Mouse (Mus musculus) thymus, postnatal 14 days (tissue): ENCODE data around the gene Olfr594.
"Not testable (repeated sequence)": the region's sequence is repeated elsewhere in the genome, so short reads cannot be mapped to it uniquely, and the experiment has no call there.

Source experiments
- DNase-seq: peaks from one replicate; pipeline ENCODE4 v3.0.0; 2021

The Olfr594 gene

DNA sequence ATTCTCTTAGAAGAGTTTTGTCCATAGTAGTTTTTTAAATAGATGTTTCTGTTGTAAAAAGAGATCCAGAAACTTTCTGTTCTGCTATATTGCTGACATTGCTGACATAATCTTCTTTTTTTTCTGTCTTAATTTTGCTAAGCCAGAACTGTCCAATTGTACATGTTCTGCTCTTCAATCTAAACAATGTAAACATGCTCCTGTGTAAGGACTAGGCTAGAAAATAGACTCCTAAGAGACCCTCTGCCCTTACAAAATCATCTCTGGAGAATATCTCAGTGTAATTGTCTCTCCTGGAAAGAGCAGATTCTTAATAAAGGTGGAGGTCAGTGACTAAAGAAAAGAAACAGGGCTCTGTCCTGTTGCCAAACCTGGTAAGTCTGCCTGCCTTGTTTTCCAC, at the start of gene Olfr594:
Gene Olfr594 (plus strand): TSS at position 301 of the 400 bp plus-strand sequence.
- DNase-seq, result no peak

DNA sequence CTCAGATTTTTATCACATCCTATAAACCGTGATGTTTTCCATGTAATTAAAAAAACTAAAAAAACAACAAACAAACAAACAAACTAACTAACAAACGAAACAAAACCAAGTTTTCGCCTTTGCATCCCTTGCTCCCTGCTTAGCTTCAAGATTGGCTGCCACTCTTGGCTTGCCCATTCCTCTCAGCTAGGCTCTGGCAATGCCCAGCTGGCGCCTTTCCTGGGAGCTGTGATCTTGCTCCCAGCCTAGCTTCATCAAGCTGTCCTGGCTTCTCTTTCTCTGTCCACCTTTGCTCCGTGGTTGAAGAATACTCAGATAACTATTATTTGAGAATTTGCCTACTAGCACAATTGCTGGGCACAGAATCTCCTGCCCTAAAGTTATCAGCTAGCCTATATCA, 47.1 kb upstream of the Olfr594 start:
- DNase-seq, result no peak

DNA sequence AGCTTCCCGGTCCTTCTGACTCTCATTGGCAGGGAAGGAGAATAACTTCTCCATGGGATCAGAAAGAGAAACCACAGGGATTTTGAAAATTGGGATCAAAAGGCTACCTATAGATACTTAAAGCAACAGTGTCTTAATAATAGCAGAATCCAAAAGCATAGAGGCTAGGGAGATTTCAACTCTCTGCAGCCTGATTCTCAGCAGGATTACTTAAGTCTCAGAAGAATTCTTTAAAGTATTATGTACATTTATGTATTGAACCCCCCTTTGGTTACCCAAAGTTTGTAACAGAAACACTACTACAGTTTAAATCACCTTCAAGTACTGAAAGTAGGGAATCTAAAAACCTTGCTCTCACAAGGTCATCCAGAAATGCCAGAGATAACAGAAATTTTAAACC, 38.6 kb upstream of the Olfr594 start, which contains the start of gene Olfr591:
Gene Olfr591 (minus strand): TSS at position 101 of the 400 bp plus-strand sequence.
- no peak for DNase-seq

DNA sequence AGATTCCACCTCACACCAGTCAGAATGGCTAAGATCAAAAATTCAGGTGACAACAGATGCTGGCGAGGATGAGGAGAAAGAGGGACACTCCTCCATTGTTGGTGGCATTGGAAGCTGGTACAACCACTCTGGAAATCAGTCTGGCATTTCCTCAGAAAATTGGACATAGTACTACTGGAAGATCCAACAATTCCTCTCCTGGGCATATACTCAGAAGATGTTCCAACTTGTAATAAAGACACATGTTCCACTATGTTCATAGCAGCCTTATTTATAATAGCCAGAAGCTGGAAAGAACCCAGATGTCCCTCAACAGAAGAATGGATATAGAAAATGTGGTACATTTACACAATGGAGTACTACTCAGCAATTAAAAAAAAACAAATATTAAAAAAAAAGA, 32.3 kb upstream of the Olfr594 start, which contains the start of gene Olfr592:
Gene Olfr592 (plus strand): TSS at position 301 of the 400 bp plus-strand sequence.
- not testable (repeated sequence) for DNase-seq

DNA sequence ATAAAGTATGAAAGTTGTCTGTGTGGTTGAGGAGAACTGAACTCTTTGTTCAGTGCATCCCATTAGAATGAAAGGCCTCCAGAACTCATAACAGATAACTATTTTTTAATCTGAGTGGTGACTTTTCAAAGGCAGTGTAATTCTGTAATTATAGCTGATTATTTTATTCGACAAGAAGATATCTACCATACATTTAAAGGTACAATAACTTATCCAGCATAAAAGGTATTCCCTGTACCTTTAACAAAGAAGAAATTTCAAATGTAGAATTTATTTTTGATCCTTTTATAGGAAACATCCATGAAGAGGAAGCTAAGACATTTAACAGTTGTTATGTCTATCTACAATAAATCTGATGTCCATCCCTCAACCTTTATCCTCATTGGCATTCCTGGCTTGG, 5.2 kb upstream of the Olfr594 start, which contains the start of gene Olfr593:
Gene Olfr593 (plus strand): TSS at position 301 of the 400 bp plus-strand sequence.
- DNase-seq, result no peak

DNA sequence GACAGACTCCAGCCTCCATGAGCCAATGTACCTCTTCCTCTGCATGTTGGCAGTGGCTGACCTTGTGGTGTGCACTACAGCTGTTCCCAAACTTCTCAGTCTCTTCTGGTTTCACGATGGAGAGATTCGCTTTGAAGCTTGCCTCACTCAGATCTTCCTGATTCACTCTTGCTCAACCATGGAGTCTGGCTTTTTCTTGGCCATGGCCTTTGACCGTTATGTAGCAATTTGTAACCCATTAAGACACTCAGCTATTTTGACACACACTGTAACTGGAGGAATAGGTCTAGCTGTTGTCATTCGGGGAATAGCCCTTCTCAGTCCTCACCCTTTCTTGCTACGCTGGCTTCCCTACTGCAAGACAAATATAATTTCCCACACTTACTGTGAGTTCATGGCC, 4.7 kb upstream of the Olfr594 start:
- DNase-seq, result not testable (repeated sequence)

DNA sequence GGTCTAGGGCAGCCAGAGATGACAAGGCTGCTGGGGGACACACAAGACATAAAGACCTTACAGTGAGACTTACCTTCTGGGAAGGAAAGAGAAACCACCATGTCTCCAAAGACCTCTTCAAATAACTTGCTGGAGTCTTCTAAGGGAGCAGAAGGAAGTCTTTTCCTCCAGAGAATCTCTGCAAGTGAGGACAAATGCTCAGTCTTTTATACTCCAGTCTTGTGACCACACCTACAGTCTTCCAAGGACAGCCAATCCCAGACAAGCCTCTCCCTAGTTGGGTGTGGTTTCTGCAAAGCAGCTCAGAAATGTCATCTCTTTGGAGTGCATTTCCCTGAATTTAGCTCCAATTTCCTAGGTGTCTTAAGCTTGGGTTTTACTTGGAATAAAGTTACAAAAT, 35.6 kb downstream of the Olfr594 start, which contains the start of gene Usp17ld:
Gene Usp17ld (minus strand): TSS at position 101 of the 400 bp plus-strand sequence.
- DNase-seq, result not testable (repeated sequence)
